Mouse (Mus musculus) intestine, embryonic 16.5 days (tissue): ENCODE data around the gene Gm3542. TPM values are rescaled to one million over a fixed set of nuclear protein-coding genes. Genes with fewer than 3 reads are reported as not detected.
"Not testable (repeated sequence)": the region's sequence is repeated elsewhere in the genome, so short reads cannot be mapped to it uniquely, and the experiment has no call there.

Experiments
- ATAC-seq: fragments of 200-750 bp; cut with Nextera tagmentation; 2 replicates; pipeline ENCODE4 v1.8.0; 2017; ENCODE audit warnings: moderate TSS enrichment, moderate library complexity
- H3K27ac ChIP-seq: fragments of 300-500 bp; sonication (generic); 2 replicates; pipeline ENCODE4 v1.5.1; 2014; ENCODE audit warnings: mild to moderate bottlenecking, low read length
- H3K27me3 ChIP-seq: fragments of 300-500 bp; sonication (generic); replicated peaks from 2 replicates; pipeline ENCODE4 v1.6.1; 2014; ENCODE audit warnings: low read length, control low read depth, mixed read lengths; ENCODE audit not compliant: control insufficient read depth, insufficient read depth
- H3K36me3 ChIP-seq: fragments of 300-500 bp; sonication (generic); 2 replicates; pipeline ENCODE4 v1.6.1; 2014; ENCODE audit warnings: low read length, control low read depth; ENCODE audit not compliant: control insufficient read depth, insufficient read depth
- H3K4me1 ChIP-seq: fragments of 300-500 bp; sonication (generic); 2 replicates; pipeline ENCODE4 v1.6.1; 2014; ENCODE audit warnings: low read length, control low read depth, mixed read lengths; ENCODE audit not compliant: control insufficient read depth, insufficient read depth
- H3K4me2 ChIP-seq: fragments of 300-500 bp; sonication (generic); 2 replicates; pipeline ENCODE4 v1.6.1; 2014; ENCODE audit warnings: low read depth, low read length, control low read depth
- H3K4me3 ChIP-seq: fragments of 300-500 bp; sonication (generic); 2 replicates; pipeline ENCODE4 v1.5.1; 2014; ENCODE audit warnings: mild to moderate bottlenecking, low read length
- H3K9ac ChIP-seq: fragments of 300-500 bp; sonication (generic); 2 replicates; pipeline ENCODE4 v1.6.1; 2014; ENCODE audit warnings: low read depth, low read length
- H3K9me3 ChIP-seq: fragments of 300-500 bp; sonication (generic); 2 replicates; pipeline ENCODE4 v1.6.1; 2016; ENCODE audit warnings: low read length, control low read depth; ENCODE audit not compliant: control insufficient read depth
- WGBS: fragments of 180-500 bp; shearing (Covaris S2); extraction: QIAGEN DNeasy Blood & Tissue Kit; methylation state at CpG from one replicate; pipeline ENCODE4 v1.1.7; 2014; 5-methylcytosine and 5-hydroxymethylcytosine counted together
- polyA plus RNA-seq: library from polyadenylated mRNA; unstranded; fragments of >200 nt; fragmentation: Nextera tagmentation; extraction: Ambion mirVana; gene quantifications from 2 replicates; pipeline ENCODE4 v1.2.1, GENCODE M21; 2015

Gm3542 gene
- not detected in 2 replicates for polyA plus RNA-seq

- not testable (repeated sequence) for H3K27ac ChIP-seq, H3K4me1 ChIP-seq, H3K9ac ChIP-seq, H3K36me3 ChIP-seq, H3K27me3 ChIP-seq, H3K4me3 ChIP-seq, ATAC-seq, H3K4me2 ChIP-seq, H3K9me3 ChIP-seq
- no CpG with 5 or more reads among the region's 2 CpGs for WGBS
Measured at GRCm38 (mm10) chr14:5334828-5335227, at the start of gene Gm3542. Gene Gm3542 (minus strand): TSS chr14:5334928.

Other genes starting within 250 kb of the Gm3542 start
- gene Gm8279, start 203.4 kb downstream of the Gm3542 start, polyA plus RNA-seq = not detected in 2 replicates
- not detected in 2 replicates for gene Gm3317, start 170.4 kb downstream of the Gm3542 start, polyA plus RNA-seq
- gene Gm8271, start 149.1 kb downstream of the Gm3542 start, polyA plus RNA-seq = not detected in 2 replicates
- not detected in 2 replicates for gene Gm3526, start 74.3 kb downstream of the Gm3542 start, polyA plus RNA-seq
- gene Gm3500, start 54.1 kb upstream of the Gm3542 start, polyA plus RNA-seq = 0.28 TPM in 1 of 2 replicates, not detected in the other
- gene Gm3194, start 120.5 kb upstream of the Gm3542 start, polyA plus RNA-seq = 0.15 and 0.22 TPM in 2 replicates
- gene Gm8246, start 142.9 kb upstream of the Gm3542 start, polyA plus RNA-seq = not detected in 2 replicates
- gene Gm3187, start 149.3 kb upstream of the Gm3542 start, polyA plus RNA-seq = not detected in 2 replicates
- 0.32 and 0.59 TPM in 2 replicates for gene Gm3488, start 166.7 kb upstream of the Gm3542 start, polyA plus RNA-seq
- not detected in 2 replicates for gene Gm3532, start 203.6 kb upstream of the Gm3542 start, polyA plus RNA-seq